Mouse (Mus musculus) lung, embryonic 15.5 days (tissue): ENCODE results near the gene Grik1. TPM values are rescaled to one million over a fixed set of nuclear protein-coding genes. Genes with fewer than 3 reads are reported as not detected.

Experiments
- ATAC-seq: fragments of 200-750 bp; cut with Nextera tagmentation; 2 replicates; pipeline ENCODE4 v1.8.0; 2017; ENCODE audit warnings: moderate number of reproducible peaks, borderline replicate concordance; ENCODE audit not compliant: low FRiP score, low TSS enrichment; ENCODE audit errors: extremely low read depth
- H3K27ac ChIP-seq: fragments of 300-500 bp; sonication (generic); 2 replicates; pipeline ENCODE4 v1.5.1; 2015; ENCODE audit warnings: moderate library complexity, mild to moderate bottlenecking, inconsistent platforms
- H3K27me3 ChIP-seq: fragments of 300-500 bp; sonication (generic); 2 replicates; pipeline ENCODE4 v1.6.1; 2015; ENCODE audit warnings: inconsistent platforms
- H3K36me3 ChIP-seq: fragments of 300-500 bp; sonication (generic); 2 replicates; pipeline ENCODE4 v1.6.1; 2015; ENCODE audit warnings: inconsistent platforms
- H3K4me1 ChIP-seq: fragments of 300-500 bp; sonication (generic); 2 replicates; pipeline ENCODE4 v1.6.1; 2015; ENCODE audit warnings: inconsistent platforms
- H3K4me2 ChIP-seq: fragments of 300-500 bp; sonication (generic); 2 replicates; pipeline ENCODE4 v1.6.1; 2015; ENCODE audit warnings: inconsistent platforms, mild to moderate bottlenecking, moderate library complexity
- H3K4me3 ChIP-seq: fragments of 300-500 bp; sonication (generic); 2 replicates; pipeline ENCODE4 v1.5.1; 2015; ENCODE audit warnings: mild to moderate bottlenecking, inconsistent platforms
- H3K9ac ChIP-seq: fragments of 300-500 bp; sonication (generic); 2 replicates; pipeline ENCODE4 v1.6.1; 2015; ENCODE audit warnings: inconsistent platforms
- H3K9me3 ChIP-seq: fragments of 300-500 bp; sonication (generic); 2 replicates; pipeline ENCODE4 v1.6.1; 2016; ENCODE audit warnings: inconsistent platforms
- WGBS: fragments of 180-500 bp; shearing (Covaris S2); methylation state at CpG from one replicate; pipeline ENCODE4 v1.1.7; 2015; 5-methylcytosine and 5-hydroxymethylcytosine counted together
- polyA plus RNA-seq: library from polyadenylated mRNA; unstranded; fragments of >200 nt; fragmentation: Nextera tagmentation; extraction: Ambion mirVana; gene quantifications from 2 replicates; pipeline ENCODE4 v1.2.1, GENCODE M21; 2015

The Grik1 gene
- polyA plus RNA-seq, 1 experiment from 2014 or later = 0.46 TPM

GRCm38 (mm10) chr16:87915156-87915555 is 374.9 kb downstream of the Grik1 start:
- Histone ChIP-seq H3K27me3 (no peaks in the 10 kb centered on the region), H3K9me3 (no peaks in the 10 kb centered on the region), H3K4me3 (no peak overlapping the region), H3K4me1 (peaks cover 12% of the 10 kb centered on the region; the same call in 1 of the 2 replicates), H3K36me3 (no peaks in the 10 kb centered on the region), H3K9ac (no peak overlapping the region), H3K4me2 (no peak overlapping the region), H3K27ac (no peak overlapping the region)
- ATAC-seq = no peak
- 64% methylated on average over 4 of the region's 4 CpGs for WGBS

- 80% methylated on average over 5 of the region's 5 CpGs for WGBS
- no peaks in the 10 kb centered on the region for H3K27me3 ChIP-seq
- H3K9ac ChIP-seq = no peak overlapping the region
- ATAC-seq = no peak
- no peak overlapping the region for H3K27ac ChIP-seq
- peaks cover 12% of the 10 kb centered on the region; the same call in 1 of the 2 replicates for H3K4me1 ChIP-seq
- no peak overlapping the region for H3K4me2 ChIP-seq
- no peak overlapping the region for H3K4me3 ChIP-seq
- H3K9me3 ChIP-seq = no peaks in the 10 kb centered on the region
- no peaks in the 10 kb centered on the region for H3K36me3 ChIP-seq
These were observed 376.3 kb downstream of the Grik1 start for GRCm38 (mm10) chr16:87913781-87914180.

DNA sequence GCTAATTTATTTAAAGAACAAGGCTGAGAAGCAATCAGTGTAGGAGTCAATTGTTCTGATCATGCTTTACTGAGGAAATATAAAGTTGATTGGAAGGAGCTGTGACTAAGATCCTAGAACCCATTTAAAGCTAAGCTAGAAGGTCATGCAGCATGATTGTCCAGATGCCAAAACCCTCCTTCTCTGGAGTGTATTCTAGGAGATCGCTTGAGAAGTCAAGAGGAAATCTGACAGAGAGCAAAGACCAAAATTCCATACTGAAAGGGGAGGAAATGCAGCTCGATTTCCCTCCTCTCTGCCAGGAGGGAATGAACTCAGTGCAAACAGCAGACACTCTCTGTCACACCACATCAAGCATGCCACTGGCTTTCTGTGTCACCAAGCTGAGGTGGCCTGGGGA is 378.9 kb downstream of the Grik1 start:
- 9% methylated on average over 2 of the region's 2 CpGs for WGBS
- H3K4me1 ChIP-seq = peaks cover 8% of the 10 kb centered on the region; the same call in 1 of the 2 replicates
- H3K27ac ChIP-seq = peak overlapping the region; percentile 29

GRCm38 (mm10) chr16:87902049-87902448 is 388.0 kb downstream of the Grik1 start:
- Histone ChIP-seq H3K9ac (no peak overlapping the region), H3K27ac (no peak overlapping the region), H3K4me2 (no peak overlapping the region), H3K27me3 (no peaks in the 10 kb centered on the region), H3K4me3 (no peak overlapping the region), H3K4me1 (no peaks in the 10 kb centered on the region), H3K36me3 (no peaks in the 10 kb centered on the region), H3K9me3 (no peaks in the 10 kb centered on the region)
- WGBS = 54% methylated on average over 9 of the region's 9 CpGs
- no peak for ATAC-seq

More for the DNA sequence above, 378.9 kb downstream of the Grik1 start:
- Histone ChIP-seq H3K9me3 (no peaks in the 10 kb centered on the region), H3K27me3 (no peaks in the 10 kb centered on the region), H3K9ac (no peak overlapping the region), H3K4me2 (no peak overlapping the region), H3K36me3 (no peaks in the 10 kb centered on the region), H3K4me3 (no peak overlapping the region)
- ATAC-seq = no peak

- Histone ChIP-seq H3K4me1 (no peaks in the 10 kb centered on the region), H3K27me3 (no peaks in the 10 kb centered on the region), H3K9me3 (no peaks in the 10 kb centered on the region), H3K27ac (no peak overlapping the region), H3K4me2 (no peak overlapping the region), H3K9ac (no peak overlapping the region), H3K36me3 (no peaks in the 10 kb centered on the region), H3K4me3 (no peak overlapping the region)
- no peak; the same call in 1 of the 2 replicates for ATAC-seq
- WGBS = 92% methylated on average over 2 of the region's 2 CpGs
These were observed 388.9 kb downstream of the Grik1 start for GRCm38 (mm10) chr16:87901189-87901588.

DNA sequence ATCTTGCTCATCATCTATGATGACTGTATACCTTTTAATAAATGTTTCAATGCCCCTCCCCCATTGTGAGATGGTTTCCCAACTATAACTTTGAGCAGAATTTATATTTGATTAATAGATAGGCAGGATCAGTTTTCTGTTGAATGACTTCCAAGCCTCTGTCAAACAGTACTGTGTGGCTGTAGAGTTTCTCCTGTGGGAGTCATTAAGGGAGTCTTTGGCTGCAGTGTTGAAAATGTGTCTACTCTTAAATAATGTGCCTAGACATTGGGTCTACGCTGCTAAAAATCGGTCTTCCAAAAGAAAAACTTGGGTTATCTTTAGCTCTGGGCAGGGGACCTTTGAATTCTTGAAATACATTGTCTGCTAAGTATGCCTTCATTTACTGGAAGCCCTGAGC is 414.1 kb downstream of the Grik1 start:
- 38% methylated on average over 2 of the region's 2 CpGs for WGBS
- H3K9ac ChIP-seq = no peak overlapping the region
- H3K27ac ChIP-seq = no peak overlapping the region
- no peaks in the 10 kb centered on the region for H3K27me3 ChIP-seq
- ATAC-seq = peak; percentile 81
- no peaks in the 10 kb centered on the region for H3K4me1 ChIP-seq
- H3K9me3 ChIP-seq = no peaks in the 10 kb centered on the region
- H3K4me3 ChIP-seq = no peak overlapping the region
- no peak overlapping the region for H3K4me2 ChIP-seq
- no peaks in the 10 kb centered on the region for H3K36me3 ChIP-seq

DNA sequence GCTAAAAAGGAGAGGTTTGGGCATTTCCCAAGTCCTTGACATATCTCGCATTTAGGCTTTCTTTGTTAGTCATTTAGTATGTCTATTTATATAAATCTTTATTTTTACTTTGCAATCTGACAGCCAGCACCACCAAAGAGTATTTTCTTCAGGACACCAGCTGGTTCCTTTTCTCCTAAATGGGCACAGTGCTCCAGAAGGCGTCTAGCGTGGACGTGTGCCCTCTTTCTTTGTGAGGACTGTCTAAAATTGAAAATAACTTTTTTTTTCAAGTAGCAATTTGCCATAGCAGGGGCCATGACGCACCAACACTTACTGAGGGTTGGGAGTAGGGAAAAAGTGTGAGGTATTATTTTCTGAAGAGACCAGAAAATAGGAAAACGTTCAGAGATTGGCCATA is 425.5 kb downstream of the Grik1 start:
- no peak for ATAC-seq
- H3K9me3 ChIP-seq = no peaks in the 10 kb centered on the region
- no peak overlapping the region for H3K4me3 ChIP-seq
- H3K27me3 ChIP-seq = no peaks in the 10 kb centered on the region
- H3K4me1 ChIP-seq = no peaks in the 10 kb centered on the region
- H3K4me2 ChIP-seq = no peak overlapping the region
- H3K27ac ChIP-seq = no peak overlapping the region
- 76% methylated on average over 6 of the region's 6 CpGs for WGBS
- H3K9ac ChIP-seq = no peak overlapping the region
- H3K36me3 ChIP-seq = no peaks in the 10 kb centered on the region

- 74% methylated on average over 1 of the region's 1 CpGs for WGBS
- Histone ChIP-seq H3K27me3 (no peaks in the 10 kb centered on the region), H3K27ac (no peak overlapping the region), H3K9ac (no peak overlapping the region), H3K4me2 (no peak overlapping the region), H3K9me3 (no peaks in the 10 kb centered on the region), H3K4me3 (no peak overlapping the region), H3K36me3 (no peaks in the 10 kb centered on the region), H3K4me1 (no peaks in the 10 kb centered on the region)
- no peak for ATAC-seq
These were observed 428.3 kb downstream of the Grik1 start for GRCm38 (mm10) chr16:87861722-87862121.

- Histone ChIP-seq H3K9me3 (no peaks in the 10 kb centered on the region), H3K27ac (no peak overlapping the region), H3K36me3 (no peaks in the 10 kb centered on the region), H3K4me2 (no peak overlapping the region), H3K27me3 (no peaks in the 10 kb centered on the region), H3K9ac (no peak overlapping the region), H3K4me1 (no peaks in the 10 kb centered on the region), H3K4me3 (no peak overlapping the region)
- 84% methylated on average over 3 of the region's 3 CpGs for WGBS
- ATAC-seq = no peak
These were observed 436.5 kb downstream of the Grik1 start for GRCm38 (mm10) chr16:87853451-87854085.

- ATAC-seq = no peak
- H3K4me1 ChIP-seq = no peaks in the 10 kb centered on the region
- WGBS = 77% methylated on average over 2 of the region's 2 CpGs
These were observed 438.5 kb downstream of the Grik1 start for GRCm38 (mm10) chr16:87851550-87851949.

GRCm38 (mm10) chr16:87848799-87849198 is 441.3 kb downstream of the Grik1 start:
- Histone ChIP-seq H3K4me2 (no peak overlapping the region), H3K4me1 (no peaks in the 10 kb centered on the region), H3K27ac (no peak overlapping the region), H3K4me3 (no peak overlapping the region), H3K27me3 (no peaks in the 10 kb centered on the region), H3K36me3 (no peaks in the 10 kb centered on the region), H3K9me3 (no peaks in the 10 kb centered on the region), H3K9ac (no peak overlapping the region)
- WGBS = 82% methylated on average over 3 of the region's 3 CpGs
- ATAC-seq = no peak

More at GRCm38 (mm10) chr16:87851550-87851949, 438.5 kb downstream of the Grik1 start:
- Histone ChIP-seq H3K36me3 (no peaks in the 10 kb centered on the region), H3K4me2 (no peak overlapping the region), H3K9me3 (no peaks in the 10 kb centered on the region), H3K27me3 (no peaks in the 10 kb centered on the region), H3K27ac (no peak overlapping the region), H3K4me3 (no peak overlapping the region), H3K9ac (no peak overlapping the region)
